Mouse (Mus musculus): ENCODE data around the gene Lrrc8a. TPM values are rescaled to one million over a fixed set of nuclear protein-coding genes. Genes with fewer than 3 reads are reported as not detected.

Lrrc8a gene
- polyA plus RNA-seq, 1 experiment from 2014 or later = 37.5 TPM

- no peak for ATAC-seq (ENCODE audit: insufficient number of reproducible peaks, insufficient read depth, low FRiP score, low TSS enrichment, low read depth)
- Histone ChIP-seq H3K36me3 (no peaks in the 10 kb centered on the region), H3K27ac (no peak overlapping the region), H3K9me3 (no peaks in the 10 kb centered on the region), H3K4me3 (replicated peaks) (no peak overlapping the region), H3K27me3 (no peaks in the 10 kb centered on the region), H3K4me2 (no peak overlapping the region), H3K4me1 (replicated peaks) (peaks cover 3% of the 10 kb centered on the region; the same call in 1 of the 2 replicates), H3K9ac (replicated peaks) (no peak overlapping the region)
- 78% methylated on average over 6 of the region's 6 CpGs for WGBS
These were observed 25.9 kb upstream of the Lrrc8a start for GRCm38 (mm10) chr2:30211408-30212168.

GRCm38 (mm10) chr2:30212169-30212545, 25.4 kb upstream of the Lrrc8a start:
- WGBS = 73% methylated on average over 4 of the region's 4 CpGs

DNA sequence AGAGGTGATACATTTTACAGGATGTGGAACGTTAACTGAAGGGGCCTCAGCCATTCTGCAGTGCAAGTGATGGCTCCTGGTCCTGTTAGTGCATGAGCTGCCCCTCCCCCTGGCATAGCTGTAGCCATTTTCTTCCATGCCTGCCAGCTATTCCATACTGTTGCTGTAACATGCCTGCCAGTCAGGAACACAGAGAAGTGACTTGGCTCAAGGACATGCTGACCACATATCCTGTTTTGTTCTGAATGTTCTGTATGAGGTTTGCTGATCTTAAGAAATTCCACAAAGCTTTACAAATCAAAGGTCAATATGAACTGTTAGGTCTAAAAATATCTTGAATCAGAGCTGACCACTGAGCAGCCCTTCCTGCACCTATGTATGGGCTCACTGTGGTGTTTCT, 24.6 kb upstream of the Lrrc8a start:
- H3K4me2 ChIP-seq = no peak overlapping the region
- no peak overlapping the region for H3K27ac ChIP-seq
- no peaks in the 10 kb centered on the region for H3K9me3 ChIP-seq
- ATAC-seq (ENCODE audit: insufficient number of reproducible peaks, insufficient read depth, low FRiP score, low TSS enrichment, low read depth) = no peak
- H3K36me3 ChIP-seq = no peaks in the 10 kb centered on the region
- no peak overlapping the region for H3K9ac ChIP-seq (replicated peaks)
- no peaks in the 10 kb centered on the region for H3K27me3 ChIP-seq
- no peaks in the 10 kb centered on the region for H3K4me1 ChIP-seq (replicated peaks)
- 57% methylated on average over 1 of the region's 1 CpGs for WGBS
- no peak overlapping the region for H3K4me3 ChIP-seq (replicated peaks)

More at GRCm38 (mm10) chr2:30212169-30212545, 25.4 kb upstream of the Lrrc8a start:
- Histone ChIP-seq H3K4me1 (replicated peaks) (no peaks in the 10 kb centered on the region), H3K27ac (no peak overlapping the region), H3K4me3 (replicated peaks) (no peak overlapping the region), H3K27me3 (no peaks in the 10 kb centered on the region), H3K9ac (replicated peaks) (no peak overlapping the region), H3K9me3 (no peaks in the 10 kb centered on the region), H3K36me3 (no peaks in the 10 kb centered on the region), H3K4me2 (no peak overlapping the region)
- no peak for ATAC-seq (ENCODE audit: insufficient number of reproducible peaks, insufficient read depth, low FRiP score, low TSS enrichment, low read depth)

GRCm38 (mm10) chr2:30214745-30215144, 22.8 kb upstream of the Lrrc8a start:
- 85% methylated on average over 3 of the region's 3 CpGs for WGBS
- no peak for ATAC-seq (ENCODE audit: insufficient number of reproducible peaks, insufficient read depth, low FRiP score, low TSS enrichment, low read depth)
- H3K27me3 ChIP-seq = no peaks in the 10 kb centered on the region
- H3K4me2 ChIP-seq = no peak overlapping the region
- no peaks in the 10 kb centered on the region for H3K9me3 ChIP-seq
- no peak overlapping the region for H3K27ac ChIP-seq
- no peaks in the 10 kb centered on the region for H3K36me3 ChIP-seq
- H3K4me3 ChIP-seq (replicated peaks) = no peak overlapping the region
- no peak overlapping the region for H3K9ac ChIP-seq (replicated peaks)
- H3K4me1 ChIP-seq (replicated peaks) = no peaks in the 10 kb centered on the region

DNA sequence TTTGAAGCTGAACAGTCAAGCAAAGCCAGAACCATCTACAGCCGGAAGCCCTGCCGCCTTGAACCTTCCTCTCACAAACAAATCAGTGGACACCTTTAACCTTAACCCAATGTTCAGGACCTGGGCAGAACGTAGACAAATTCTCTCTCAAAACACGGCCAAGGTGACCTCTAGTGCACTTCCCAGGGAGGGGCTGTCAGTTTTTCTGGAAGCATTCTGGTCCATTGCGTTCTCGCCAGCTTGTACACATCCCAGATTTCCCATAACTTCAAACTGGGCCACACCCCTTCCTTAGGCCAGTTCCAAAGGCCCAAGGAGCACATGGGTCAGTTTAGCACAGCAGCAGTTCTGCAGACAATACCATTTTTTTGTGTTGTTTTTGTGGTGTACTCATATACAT, 22.0 kb upstream of the Lrrc8a start:
- no peak overlapping the region for H3K9ac ChIP-seq (replicated peaks)
- no peak for ATAC-seq (ENCODE audit: insufficient number of reproducible peaks, insufficient read depth, low FRiP score, low TSS enrichment, low read depth)
- H3K27me3 ChIP-seq = no peaks in the 10 kb centered on the region
- H3K4me3 ChIP-seq (replicated peaks) = no peak overlapping the region
- H3K27ac ChIP-seq = no peak overlapping the region
- no peak overlapping the region for H3K4me2 ChIP-seq
- 81% methylated on average over 6 of the region's 6 CpGs for WGBS
- no peaks in the 10 kb centered on the region for H3K9me3 ChIP-seq
- H3K36me3 ChIP-seq = no peaks in the 10 kb centered on the region
- no peaks in the 10 kb centered on the region for H3K4me1 ChIP-seq (replicated peaks)

GRCm38 (mm10) chr2:30216293-30216692, 21.2 kb upstream of the Lrrc8a start:
- 93% methylated on average over 5 of the region's 5 CpGs for WGBS
- no peak overlapping the region for H3K27ac ChIP-seq
- H3K4me2 ChIP-seq = no peak overlapping the region
- no peak for ATAC-seq (ENCODE audit: insufficient number of reproducible peaks, insufficient read depth, low FRiP score, low TSS enrichment, low read depth)
- H3K9me3 ChIP-seq = no peaks in the 10 kb centered on the region
- H3K4me1 ChIP-seq (replicated peaks) = no peaks in the 10 kb centered on the region
- no peak overlapping the region for H3K9ac ChIP-seq (replicated peaks)
- no peaks in the 10 kb centered on the region for H3K36me3 ChIP-seq
- H3K27me3 ChIP-seq = no peaks in the 10 kb centered on the region
- H3K4me3 ChIP-seq (replicated peaks) = no peak overlapping the region

- peaks cover 21% of the 10 kb centered on the region for H3K4me1 ChIP-seq (replicated peaks)
- H3K27me3 ChIP-seq = no peaks in the 10 kb centered on the region
- WGBS = 74% methylated on average over 5 of the region's 5 CpGs
- H3K36me3 ChIP-seq = peaks cover 8% of the 10 kb centered on the region
- no peak for ATAC-seq (ENCODE audit: insufficient number of reproducible peaks, insufficient read depth, low FRiP score, low TSS enrichment, low read depth)
- H3K4me2 ChIP-seq = no peak overlapping the region
- no peak overlapping the region for H3K4me3 ChIP-seq (replicated peaks)
- H3K9ac ChIP-seq (replicated peaks) = no peak overlapping the region
- no peak overlapping the region for H3K27ac ChIP-seq
- peaks cover 4% of the 10 kb centered on the region; the same call in 1 of the 2 replicates for H3K9me3 ChIP-seq
These were observed 1.9 kb upstream of the Lrrc8a start for GRCm38 (mm10) chr2:30235593-30235992.

DNA sequence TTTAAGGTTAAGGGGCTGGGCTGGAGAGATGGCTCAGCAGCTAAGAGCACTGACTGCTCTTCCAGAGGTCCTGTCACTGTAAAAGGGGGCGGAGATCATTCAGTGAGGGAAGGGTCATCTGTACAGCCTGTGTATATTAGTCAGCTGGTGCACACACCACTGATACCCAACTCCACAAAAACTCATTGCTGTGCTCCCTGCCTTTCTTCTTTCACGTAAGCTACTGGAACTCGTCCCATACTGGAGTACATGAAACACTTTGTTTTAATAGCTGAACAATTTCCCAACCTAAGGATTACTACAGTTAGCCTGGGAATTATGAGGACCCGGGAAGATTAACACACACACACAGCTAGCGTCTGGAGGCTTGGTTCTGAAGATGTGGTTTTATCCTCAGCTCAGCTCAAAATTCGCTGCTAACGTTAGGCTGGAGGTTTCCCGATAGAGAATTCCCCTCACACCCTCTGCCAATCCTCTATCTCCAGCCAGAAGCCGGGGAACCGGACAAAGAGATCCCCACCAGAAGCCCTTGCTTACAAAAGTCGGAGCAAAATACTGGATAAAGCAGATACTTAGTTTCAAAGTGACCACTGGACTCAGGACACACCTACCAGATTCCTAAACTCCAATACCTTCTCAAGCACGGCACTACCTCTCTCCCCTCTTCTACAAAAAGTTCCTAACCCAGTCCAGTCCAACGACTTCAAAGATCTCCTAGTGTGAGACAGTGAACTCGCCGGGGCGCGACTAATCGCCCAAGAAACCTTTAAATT, 903 bp upstream of the Lrrc8a start:
- H3K4me3 ChIP-seq (replicated peaks) = peak overlapping the region; percentile 94
- peaks cover 21% of the 10 kb centered on the region for H3K4me1 ChIP-seq (replicated peaks)
- peak overlapping the region; percentile 83 for H3K9ac ChIP-seq (replicated peaks)
- 5% methylated on average over 18 of the region's 18 CpGs for WGBS
- H3K4me2 ChIP-seq = peak overlapping the region; percentile 93
- peak overlapping the region; percentile 94 for H3K27ac ChIP-seq
- no peak for ATAC-seq (ENCODE audit: insufficient number of reproducible peaks, insufficient read depth, low FRiP score, low TSS enrichment, low read depth)
- H3K9me3 ChIP-seq = no peaks in the 10 kb centered on the region
- peaks cover 18% of the 10 kb centered on the region for H3K36me3 ChIP-seq
- H3K27me3 ChIP-seq = no peaks in the 10 kb centered on the region

GRCm38 (mm10) chr2:30237881-30238280, 366 bp downstream of the Lrrc8a start:
- ATAC-seq (ENCODE audit: insufficient number of reproducible peaks, insufficient read depth, low FRiP score, low TSS enrichment, low read depth) = peak; percentile 85
- Histone ChIP-seq H3K9ac (replicated peaks) (peak overlapping the region; percentile 83), H3K27me3 (no peaks in the 10 kb centered on the region), H3K4me3 (replicated peaks) (peak overlapping the region; percentile 94), H3K4me1 (replicated peaks) (peaks cover 26% of the 10 kb centered on the region), H3K9me3 (no peaks in the 10 kb centered on the region), H3K4me2 (peak overlapping the region; percentile 93), H3K27ac (peak overlapping the region; percentile 94), H3K36me3 (peaks cover 31% of the 10 kb centered on the region)
- WGBS = 0% methylated on average over 27 of the region's 42 CpGs

- peaks cover 42% of the 10 kb centered on the region for H3K36me3 ChIP-seq
- peak overlapping the region; percentile 23; the same call in 1 of the 2 replicates for H3K27ac ChIP-seq
- H3K27me3 ChIP-seq = no peaks in the 10 kb centered on the region
- ATAC-seq (ENCODE audit: insufficient number of reproducible peaks, insufficient read depth, low FRiP score, low TSS enrichment, low read depth) = no peak
- no peaks in the 10 kb centered on the region for H3K9me3 ChIP-seq
- H3K4me1 ChIP-seq (replicated peaks) = peaks cover 30% of the 10 kb centered on the region
- WGBS = 78% methylated on average over 3 of the region's 3 CpGs
- peak overlapping the region; percentile 83 for H3K9ac ChIP-seq (replicated peaks)
- H3K4me3 ChIP-seq (replicated peaks) = peak overlapping the region; percentile 94
- H3K4me2 ChIP-seq = peak overlapping the region; percentile 93
These were observed 1.5 kb downstream of the Lrrc8a start for GRCm38 (mm10) chr2:30238906-30239465.

DNA sequence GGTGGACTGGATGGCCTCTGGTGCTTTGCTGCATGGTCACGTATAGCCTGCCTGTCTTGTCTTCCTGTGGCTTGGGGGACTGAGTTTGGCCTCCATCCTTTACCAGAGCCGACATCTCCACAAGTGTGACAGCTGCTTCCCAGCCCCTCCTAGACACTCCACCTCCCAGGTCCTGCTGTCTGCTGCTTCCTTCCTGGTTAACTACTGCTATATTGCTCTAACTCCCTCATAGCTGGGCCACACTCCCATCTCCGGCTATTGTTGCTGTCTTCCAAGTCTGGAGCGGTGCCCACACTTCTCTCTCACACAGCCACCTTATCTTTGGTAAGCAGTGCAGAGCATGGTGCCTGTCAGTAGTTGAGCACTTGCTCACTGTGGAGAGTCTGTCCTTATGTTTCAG, 2.3 kb downstream of the Lrrc8a start:
- no peak for ATAC-seq (ENCODE audit: insufficient number of reproducible peaks, insufficient read depth, low FRiP score, low TSS enrichment, low read depth)
- peak overlapping the region; percentile 94; the same call in 1 of the 2 replicates for H3K4me3 ChIP-seq (replicated peaks)
- peak overlapping the region; percentile 83; the same call in 1 of the 2 replicates for H3K9ac ChIP-seq (replicated peaks)
- H3K4me2 ChIP-seq = no peak overlapping the region
- no peaks in the 10 kb centered on the region for H3K27me3 ChIP-seq
- WGBS = 88% methylated on average over 4 of the region's 4 CpGs
- 0 out of 2 replicates have a peak overlapping the region, but pooled peaks have one; percentile 23 for H3K27ac ChIP-seq
- H3K9me3 ChIP-seq = no peaks in the 10 kb centered on the region
- H3K36me3 ChIP-seq = peaks cover 49% of the 10 kb centered on the region
- H3K4me1 ChIP-seq (replicated peaks) = peaks cover 34% of the 10 kb centered on the region

All from limb, embryonic 12.5 days (tissue).